Mouse (Mus musculus): ENCODE data around the gene Atp12a. TPM values are rescaled to one million over a fixed set of nuclear protein-coding genes. Genes with fewer than 3 reads are reported as not detected.

Atp12a gene
- total RNA-seq, 2 experiments from 2014 or later, result not detected

- DNase-seq (ENCODE audit: low spot score in 2 of 2), result no peak
These were observed 12.9 kb downstream of the Atp12a start for GRCm38 (mm10) chr14:56377745-56378144.

DNA sequence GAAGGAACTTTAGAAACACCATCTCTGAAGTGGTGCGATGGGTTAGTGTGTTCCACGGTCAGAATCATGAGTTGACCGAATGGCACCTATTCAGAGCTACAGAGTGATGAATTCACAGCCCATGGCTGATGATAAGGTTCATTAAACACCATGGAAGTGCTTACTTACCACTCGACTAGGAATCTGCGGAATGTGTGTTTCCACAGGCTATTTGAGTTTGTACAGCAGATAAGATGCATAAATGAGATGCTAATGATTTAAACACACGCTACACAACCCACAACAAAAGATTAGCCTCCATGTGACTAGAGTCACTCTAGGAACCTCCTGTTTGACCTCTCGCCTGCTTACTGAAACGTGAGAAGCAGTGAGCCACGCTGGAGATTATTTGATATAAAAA, 14.5 kb downstream of the Atp12a start:
- DNase-seq (ENCODE audit: low spot score in 2 of 2), result no peak

- no peak for DNase-seq (ENCODE audit: low spot score in 2 of 2)
These were observed 17.5 kb downstream of the Atp12a start for GRCm38 (mm10) chr14:56382366-56382765.

DNA sequence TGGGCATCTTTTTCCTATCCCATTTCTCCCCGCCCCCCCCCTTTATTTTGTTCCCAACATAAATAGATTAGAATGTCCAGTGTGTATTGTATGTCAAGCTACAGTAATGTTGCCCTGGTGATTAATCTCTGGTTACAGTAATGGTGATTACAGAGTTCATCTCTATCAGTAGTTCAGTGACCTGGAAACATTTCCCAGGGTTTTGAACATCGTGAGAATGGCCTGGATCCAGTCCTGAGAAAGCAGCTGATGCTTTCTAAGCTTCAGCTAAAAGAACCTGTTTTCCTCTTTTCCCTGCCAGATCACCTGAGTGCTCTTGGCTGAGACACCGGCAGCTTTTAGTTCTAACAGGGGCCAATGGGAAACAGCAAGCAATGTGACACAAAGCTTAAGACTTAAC, 25.4 kb downstream of the Atp12a start:
- DNase-seq (ENCODE audit: low spot score in 2 of 2), result no peak

- DNase-seq (ENCODE audit: low spot score in 2 of 2), result no peak
These were observed 28.9 kb downstream of the Atp12a start for GRCm38 (mm10) chr14:56393704-56394312.

DNA sequence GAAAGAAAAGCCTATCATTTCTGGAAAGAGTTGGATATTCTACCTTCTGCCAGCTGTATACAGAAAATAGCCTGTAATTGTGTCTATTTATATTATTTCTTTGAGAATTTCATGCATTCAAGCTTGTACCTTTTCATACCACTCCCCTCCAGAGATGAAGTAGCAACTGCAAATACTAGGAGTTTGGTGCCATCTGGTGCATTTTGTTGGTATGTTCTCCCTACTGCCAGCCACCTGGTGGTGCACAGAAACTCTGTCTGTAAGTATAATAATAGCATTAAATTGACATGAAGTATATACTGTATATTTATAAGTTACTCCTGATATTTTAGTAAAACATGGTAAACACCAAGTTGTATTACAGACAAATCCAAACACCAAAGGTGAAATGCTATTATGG, 33.1 kb downstream of the Atp12a start:
- DNase-seq (ENCODE audit: low spot score in 2 of 2), result peak; percentile 13 to 40

DNA sequence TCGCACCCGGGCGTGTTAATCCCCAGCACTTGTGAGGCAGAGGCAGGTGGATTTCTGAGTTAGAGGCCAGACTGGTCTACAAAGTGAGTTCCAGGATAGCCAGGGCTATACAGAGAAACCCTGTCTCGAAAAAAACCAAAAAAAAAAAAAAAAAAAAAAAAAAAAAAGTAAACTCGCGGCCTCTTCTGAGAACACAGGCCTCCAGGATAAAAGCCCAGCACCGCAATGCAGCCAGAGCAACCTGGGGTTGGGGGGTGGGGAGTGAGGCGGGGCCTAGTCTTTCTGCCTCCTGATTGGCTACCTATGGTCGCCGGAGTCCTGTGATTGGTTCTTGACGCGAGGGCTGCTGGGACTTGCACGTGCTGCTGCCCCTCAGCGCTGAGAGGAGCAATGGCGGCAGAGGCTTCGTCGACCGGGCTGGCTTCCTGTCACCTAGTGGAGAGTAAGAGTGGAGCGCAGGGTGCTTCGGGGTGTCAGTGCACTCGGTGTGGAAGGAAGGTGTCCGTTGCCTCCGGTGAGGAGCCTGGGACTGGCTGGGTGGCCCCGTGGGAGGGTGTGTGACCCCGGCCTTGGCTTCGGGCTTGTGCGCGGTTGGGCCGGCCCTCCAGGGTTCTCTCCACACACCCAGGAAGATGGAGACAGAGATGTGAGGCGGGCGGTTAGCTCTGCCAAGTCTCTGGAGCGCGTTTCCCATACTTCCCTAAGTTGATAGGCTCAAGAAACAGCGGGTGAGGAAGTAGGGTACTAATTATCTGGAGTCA, 37.6 kb downstream of the Atp12a start, which contains the start of gene Rnf17:
Gene Rnf17 (plus strand): TSS at position 271 of the 761 bp plus-strand sequence.
- no peak for DNase-seq (ENCODE audit: low spot score in 2 of 2)

- DNase-seq (ENCODE audit: low spot score in 2 of 2), result no peak
These were observed 38.2 kb downstream of the Atp12a start for GRCm38 (mm10) chr14:56403072-56403375.

Other genes with a start within 250 kb of the Atp12a start
- gene Gzme, start 244.4 kb upstream of the Atp12a start, total RNA-seq (2021), result not detected
- gene Gzmd, start 232.5 kb upstream of the Atp12a start, total RNA-seq (2021), result not detected
- gene Gzmg, start 205.5 kb upstream of the Atp12a start, total RNA-seq (2021), result not detected
- gene Gzmn, start 190.5 kb upstream of the Atp12a start, total RNA-seq (2021), result not detected
- not detected for gene Gzmf, start 153.7 kb upstream of the Atp12a start, total RNA-seq (2021)
- not detected for gene Gzmc, start 130.4 kb upstream of the Atp12a start, total RNA-seq (2021)
- not detected for gene Gzmb, start 102.8 kb upstream of the Atp12a start, total RNA-seq (2021)
- under 1 TPM; 0.59 to 0.79 TPM for gene Rnf17, start 37.5 kb downstream of the Atp12a start, total RNA-seq (2021)
- gene Cenpj, start 210.4 kb downstream of the Atp12a start, total RNA-seq (2021), result 1 to 10 TPM; 2.5 to 2.6 TPM
- 1 to 10 TPM; 5.0 to 5.4 TPM for gene Parp4, start 210.6 kb downstream of the Atp12a start, total RNA-seq (2021)